Mouse (Mus musculus): ENCODE data around the gene Gja4. TPM values are rescaled to one million over a fixed set of nuclear protein-coding genes. Genes with fewer than 3 reads are reported as not detected.

Gene Gja4
- total RNA-seq, 1 experiment, result 2.0 TPM

GRCm38 (mm10) chr4:127317143-127317542, 3.3 kb upstream of the Gja4 start:
- TF ChIP-seq CHD2 (IDR thresholded peaks at IDR 0.05; ENCODE audit: low read depth, low read length) (no peak), ZC3H11A (IDR thresholded peaks at IDR 0.05; ENCODE audit: borderline replicate concordance, low read depth, low read length) (no peak), HCFC1 (IDR thresholded peaks at IDR 0.05; ENCODE audit: borderline replicate concordance, insufficient read depth, low read length) (no peak), ZNF384 (IDR thresholded peaks at IDR 0.05; ENCODE audit: low read depth, low read length) (no peak), MAFK (IDR thresholded peaks at IDR 0.05; ENCODE audit: insufficient read depth, low read depth, low read length) (no peak)
- no peak overlapping the region for H3K9ac ChIP-seq (ENCODE audit: insufficient read depth, low read depth, low read length, poor library complexity, severe bottlenecking)
- H3K27ac ChIP-seq (ENCODE audit: insufficient read depth, low read depth, low read length, poor library complexity, severe bottlenecking), result no peak overlapping the region
- in situ Hi-C loops (cut with MboI; ENCODE audit: low sequenced_read_pairs in 2 of 2, unreplicated experiment in 2 of 2), result loop anchor here in 1 of 2 experiments (10.0 kb wide), 1 partner anchor 242 kb away; the partner anchor contains the start of gene Zmym6
- H3K9me3 ChIP-seq (ENCODE audit: control insufficient read depth, insufficient read depth, low read depth, low read length), result no peaks in the 10 kb centered on the region
- no peaks in the 10 kb centered on the region for H3K36me3 ChIP-seq (ENCODE audit: control insufficient read depth, insufficient read depth, low read length, poor library complexity, severe bottlenecking)
- peaks cover 3 to 12% of the 10 kb centered on the region in 2 experiments; a peak in 3 of 4 replicates for H3K4me1 ChIP-seq (ENCODE audit: control insufficient read depth in 2 of 2, insufficient read depth in 2 of 2, low read length in 2 of 2, poor library complexity in 1 of 2)
- H3K4me3 ChIP-seq (ENCODE audit: insufficient read depth in 1 of 2, low read depth in 1 of 2, low read length in 2 of 2, poor library complexity in 1 of 2, severe bottlenecking in 1 of 2), result no peak overlapping the region
- DNase-seq (ENCODE audit: low read depth, low spot score), result no peak

GRCm38 (mm10) chr4:127315753-127316152, 1.9 kb upstream of the Gja4 start:
- TF ChIP-seq ZNF384 (IDR thresholded peaks at IDR 0.05; ENCODE audit: low read depth, low read length) (no peak), ZC3H11A (IDR thresholded peaks at IDR 0.05; ENCODE audit: borderline replicate concordance, low read depth, low read length) (no peak), HCFC1 (IDR thresholded peaks at IDR 0.05; ENCODE audit: borderline replicate concordance, insufficient read depth, low read length) (no peak), CHD2 (IDR thresholded peaks at IDR 0.05; ENCODE audit: low read depth, low read length) (no peak), MAFK (IDR thresholded peaks at IDR 0.05; ENCODE audit: insufficient read depth, low read depth, low read length) (no peak)
- H3K36me3 ChIP-seq (ENCODE audit: control insufficient read depth, insufficient read depth, low read length, poor library complexity, severe bottlenecking), result no peaks in the 10 kb centered on the region
- no peaks in the 10 kb centered on the region for H3K9me3 ChIP-seq (ENCODE audit: control insufficient read depth, insufficient read depth, low read depth, low read length)
- H3K9ac ChIP-seq (ENCODE audit: insufficient read depth, low read depth, low read length, poor library complexity, severe bottlenecking), result no peak overlapping the region
- peaks cover 3 to 12% of the 10 kb centered on the region in 2 experiments; a peak in 3 of 4 replicates for H3K4me1 ChIP-seq (ENCODE audit: control insufficient read depth in 2 of 2, insufficient read depth in 2 of 2, low read length in 2 of 2, poor library complexity in 1 of 2)
- no peak overlapping the region for H3K27ac ChIP-seq (ENCODE audit: insufficient read depth, low read depth, low read length, poor library complexity, severe bottlenecking)
- in situ Hi-C loops (cut with MboI; ENCODE audit: low sequenced_read_pairs in 2 of 2, unreplicated experiment in 2 of 2), result loop anchor here in 1 of 2 experiments (10.0 kb wide), 1 partner anchor 241 kb away; the partner anchor contains the start of gene Zmym6
- H3K4me3 ChIP-seq (ENCODE audit: insufficient read depth in 1 of 2, low read depth in 1 of 2, low read length in 2 of 2, poor library complexity in 1 of 2, severe bottlenecking in 1 of 2), result no peak overlapping the region
- DNase-seq (ENCODE audit: low read depth, low spot score), result no peak

GRCm38 (mm10) chr4:127314585-127314984, 746 bp upstream of the Gja4 start:
- no peaks in the 10 kb centered on the region for H3K36me3 ChIP-seq (ENCODE audit: control insufficient read depth, insufficient read depth, low read length, poor library complexity, severe bottlenecking)
- H3K4me1 ChIP-seq (ENCODE audit: control insufficient read depth in 2 of 2, insufficient read depth in 2 of 2, low read length in 2 of 2, poor library complexity in 1 of 2), result peaks cover 3 to 12% of the 10 kb centered on the region in 2 experiments; a peak in 3 of 4 replicates
- H3K9me3 ChIP-seq (ENCODE audit: control insufficient read depth, insufficient read depth, low read depth, low read length), result no peaks in the 10 kb centered on the region
- no peak overlapping the region for H3K27ac ChIP-seq (ENCODE audit: insufficient read depth, low read depth, low read length, poor library complexity, severe bottlenecking)
- in situ Hi-C loops (cut with MboI; ENCODE audit: low sequenced_read_pairs in 2 of 2, unreplicated experiment in 2 of 2), result loop anchor here in 1 of 2 experiments (10.0 kb wide), 1 partner anchor 240 kb away; the partner anchor contains the start of gene Zmym6
- DNase-seq (ENCODE audit: low read depth, low spot score), result no peak
- H3K4me3 ChIP-seq (ENCODE audit: insufficient read depth in 1 of 2, low read depth in 1 of 2, low read length in 2 of 2, poor library complexity in 1 of 2, severe bottlenecking in 1 of 2), result 0 out of 4 replicates have a peak overlapping the region, but pooled peaks of 1 of the 2 experiments have one; percentile 90
- TF ChIP-seq CHD2 (IDR thresholded peaks at IDR 0.05; ENCODE audit: low read depth, low read length) (no peak), MAFK (IDR thresholded peaks at IDR 0.05; ENCODE audit: insufficient read depth, low read depth, low read length) (no peak), ZC3H11A (IDR thresholded peaks at IDR 0.05; ENCODE audit: borderline replicate concordance, low read depth, low read length) (no peak), ZNF384 (IDR thresholded peaks at IDR 0.05; ENCODE audit: low read depth, low read length) (no peak)
- H3K9ac ChIP-seq (ENCODE audit: insufficient read depth, low read depth, low read length, poor library complexity, severe bottlenecking), result no peak overlapping the region

- H3K4me1 ChIP-seq (ENCODE audit: control insufficient read depth in 2 of 2, insufficient read depth in 2 of 2, low read length in 2 of 2, poor library complexity in 1 of 2), result peaks cover 3 to 12% of the 10 kb centered on the region in 2 experiments; a peak in 3 of 4 replicates
- H3K36me3 ChIP-seq (ENCODE audit: control insufficient read depth, insufficient read depth, low read length, poor library complexity, severe bottlenecking), result no peaks in the 10 kb centered on the region
- H3K27ac ChIP-seq (ENCODE audit: insufficient read depth, low read depth, low read length, poor library complexity, severe bottlenecking), result no peak overlapping the region
- DNase-seq (ENCODE audit: low read depth, low spot score), result no peak
- TF ChIP-seq MAFK (IDR thresholded peaks at IDR 0.05; ENCODE audit: insufficient read depth, low read depth, low read length) (no peak), ZC3H11A (IDR thresholded peaks at IDR 0.05; ENCODE audit: borderline replicate concordance, low read depth, low read length) (no peak), HCFC1 (IDR thresholded peaks at IDR 0.05; ENCODE audit: borderline replicate concordance, insufficient read depth, low read length) (no peak), CHD2 (IDR thresholded peaks at IDR 0.05; ENCODE audit: low read depth, low read length) (no peak), ZNF384 (IDR thresholded peaks at IDR 0.05; ENCODE audit: low read depth, low read length) (no peak)
- H3K9ac ChIP-seq (ENCODE audit: insufficient read depth, low read depth, low read length, poor library complexity, severe bottlenecking), result no peak overlapping the region
- H3K4me3 ChIP-seq (ENCODE audit: insufficient read depth in 1 of 2, low read depth in 1 of 2, low read length in 2 of 2, poor library complexity in 1 of 2, severe bottlenecking in 1 of 2), result peak overlapping the region; percentile 19 to 33; a peak in 2 of 4 replicates
- in situ Hi-C loops (cut with MboI; ENCODE audit: low sequenced_read_pairs in 2 of 2, unreplicated experiment in 2 of 2), result loop anchor here in 1 of 2 experiments (10.0 kb wide), 1 partner anchor 238 kb away; the partner anchor contains the start of gene Zmym6
- no peaks in the 10 kb centered on the region for H3K9me3 ChIP-seq (ENCODE audit: control insufficient read depth, insufficient read depth, low read depth, low read length)
These were observed 1.5 kb downstream of the Gja4 start for GRCm38 (mm10) chr4:127312349-127312748.

Data from ES-E14 (cell line).